ENCODE assay signal across 30 mouse cellular contexts in the genomic region with DNA sequence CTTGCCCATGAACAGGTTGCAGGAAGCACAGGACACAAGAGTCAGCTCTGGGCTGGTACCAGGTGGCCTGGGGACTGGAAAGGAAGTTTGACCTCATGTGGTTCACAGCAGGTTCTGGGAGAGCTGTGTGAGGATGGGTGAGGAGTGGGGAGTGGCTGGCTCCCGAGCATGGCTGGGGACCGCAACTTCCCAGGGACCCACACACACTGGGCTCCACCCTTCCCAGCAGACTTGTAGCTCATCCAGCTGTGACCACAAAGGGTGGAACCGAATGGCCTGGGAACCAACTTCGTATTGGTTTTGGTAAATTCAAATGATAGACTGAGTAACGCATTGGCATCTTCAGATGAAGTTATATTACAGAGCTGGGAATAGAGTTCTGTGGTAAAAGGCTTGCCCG. TPM values are rescaled to one million over a fixed set of nuclear protein-coding genes. Genes with fewer than 3 reads are reported as not detected.
A peak's percentile ranks its signal among the peaks of the same experiment; 100 is the strongest.
DNase-seq lines count a peak whose midpoint lies in the region; ATAC-seq lines count a peak whose summit lies in the region.
"Had no signal": no experiment of that assay in that cellular context is flagged by ENCODE, and none has a peak within 500 bp of the region (broad histone marks: within the 10 kb centered on the region; RNA-seq: fewer than 3 reads in every experiment).

No protein-coding gene starts in this region.

- peaks cover 93% of the 10 kb centered on the region for H3K4me1 ChIP-seq in megakaryocyte, embryonic 14.5 days
- H3K4me1 ChIP-seq: neural tube, embryonic 12.5 days had no signal

- no peaks in the 10 kb centered on the region for H3K27me3 ChIP-seq in megakaryocyte, embryonic 14.5 days (replicated peaks)
- H3K27me3 ChIP-seq: CH12.LX; embryonic facial prominence, embryonic 12.5 days; neural tube, embryonic 12.5 days had no signal

- peak; percentile 10 for DNase-seq in lung, postnatal 25 days (ENCODE audit: low spot score)
- DNase-seq in lung, postnatal 10 days: no peak
- no peak for DNase-seq in gastrocnemius, adult 8-10 months (ENCODE audit: low spot score in 2 of 2)
- DNase-seq in cerebellum, postnatal 14 days: no peak
- no peak for DNase-seq in layer of hippocampus, postnatal 14 days (ENCODE audit: low spot score in 2 of 2)
- DNase-seq: adrenal gland, adult 8-10 months; cerebellum, adult 2 months; cerebellum, postnatal 25 days; forebrain, postnatal 0 days; gastrocnemius, postnatal 10 days; heart, postnatal 36 days; kidney, postnatal 14 days; lung, adult 2 months; lung, postnatal 4 days; right cerebral cortex, adult 18-20 months; thymus, adult 18-20 months; thymus, postnatal 36 days had no signal

- ATAC-seq in common myeloid progenitor, adult 5-6 weeks (replicated peaks; ENCODE audit: low read depth, poor library complexity, severe bottlenecking): peak; percentile 19
- ATAC-seq: forebrain, postnatal 0 days; intestine, postnatal 0 days; midbrain, embryonic 16.5 days had no signal

- peaks cover 81% of the 10 kb centered on the region for H3K36me3 ChIP-seq in megakaryocyte, embryonic 14.5 days (replicated peaks; ENCODE audit: low read length)
- H3K36me3 ChIP-seq: embryonic facial prominence, embryonic 12.5 days; forebrain, embryonic 12.5 days; heart, embryonic 10.5 days; heart, embryonic 15.5 days; hindbrain, embryonic 12.5 days; neural tube, embryonic 12.5 days had no signal

- H3K9me3 ChIP-seq in megakaryocyte, embryonic 14.5 days: no peaks in the 10 kb centered on the region
- H3K9me3 ChIP-seq: embryonic facial prominence, embryonic 12.5 days; forebrain, embryonic 12.5 days; heart, embryonic 10.5 days; heart, embryonic 15.5 days; hindbrain, embryonic 12.5 days; neural tube, embryonic 12.5 days had no signal

- peak overlapping the region; percentile 10 for H3K4me3 ChIP-seq in megakaryocyte, embryonic 14.5 days (replicated peaks)
- H3K4me3 ChIP-seq: embryonic facial prominence, embryonic 12.5 days; erythroblast, embryonic 14.5 days; forebrain, embryonic 12.5 days; heart, embryonic 10.5 days; heart, embryonic 15.5 days; hindbrain, embryonic 12.5 days; myocyte; neural tube, embryonic 12.5 days had no signal

RNA-seq across cellular contexts. Expression of a gene that starts 43.5 kb away (rescaled TPM):
- total RNA-seq in common myeloid progenitor, adult 5-6 weeks (2017): 78.7 and 92.4 TPM in 2 replicates
- polyA plus RNA-seq in megakaryocyte, embryonic 14.5 days (2012; ENCODE audit: insufficient read depth, low replicate concordance): 322 and 895 TPM in 2 replicates
- 1 to 10 TPM; 1.4 to 4.5 (median 3.2) TPM for total RNA-seq in gastrocnemius, adult 8-10 months (2022)
- 1 to 10 TPM; 1.9 to 2.6 TPM for total RNA-seq in layer of hippocampus, postnatal 14 days (2021)

Comparison
In these comparisons a context has a peak if more than half of its experiments do, and no peak if none do; other contexts are left out.
1. RNA of a gene that starts 43.5 kb away (total RNA-seq): 78.7 to 92.4 TPM in common myeloid progenitor, adult 5-6 weeks; 1.4 to 4.5 TPM in gastrocnemius, adult 8-10 months and 1.9 to 2.6 TPM in layer of hippocampus, postnatal 14 days; every median in the first group is over 10 times any median in the second.